Comparison of ENCODE assay signal across 9 mouse cellular contexts in the genomic region with DNA sequence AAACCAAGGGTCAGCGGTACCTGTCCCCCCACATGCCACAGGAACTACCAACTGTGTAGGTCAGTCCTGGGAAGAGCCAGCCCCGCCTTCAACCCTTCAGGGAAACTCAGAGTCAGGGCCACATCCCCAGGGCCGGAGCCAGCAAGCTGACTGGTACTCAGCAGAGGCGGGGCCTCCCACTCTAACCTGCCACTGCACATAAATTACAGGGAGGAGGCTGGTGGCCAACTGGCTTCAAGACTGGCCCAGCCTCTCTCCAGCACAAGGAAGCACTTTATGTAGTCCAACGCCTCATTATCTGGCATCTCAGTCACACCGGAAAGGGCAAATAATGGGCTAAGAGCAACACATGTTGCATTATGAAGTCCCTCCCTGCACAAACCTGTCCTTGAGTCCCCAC. TPM values are rescaled to one million over a fixed set of nuclear protein-coding genes. Genes with fewer than 3 reads are reported as not detected.
A peak's percentile ranks its signal among the peaks of the same experiment; 100 is the strongest.
DNase-seq lines count a peak whose midpoint lies in the region; ATAC-seq and TF ChIP-seq lines count a peak whose summit lies in the region.
"Had no signal": no experiment of that assay in that cellular context is flagged by ENCODE, and none has a peak within 500 bp of the region (broad histone marks: within the 10 kb centered on the region; RNA-seq: fewer than 3 reads in every experiment).

No protein-coding gene starts in this region.

- TF ChIP-seq POLR2A in cerebellum, adult 2 months (IDR thresholded peaks at IDR 0.05; ENCODE audit: borderline replicate concordance, insufficient read depth, low read length): no peak

- no peaks in the 10 kb centered on the region for H3K36me3 ChIP-seq in forebrain, embryonic 13.5 days (ENCODE audit: poor library complexity, severe bottlenecking)
- no peaks in the 10 kb centered on the region for H3K36me3 ChIP-seq in forebrain, embryonic 11.5 days (ENCODE audit: control insufficient read depth, insufficient read depth, low read length)
- H3K36me3 ChIP-seq: embryonic facial prominence, embryonic 13.5 days had no signal

- H3K9ac ChIP-seq in forebrain, embryonic 13.5 days: no peak overlapping the region
- no peak overlapping the region for H3K9ac ChIP-seq in forebrain, embryonic 11.5 days (ENCODE audit: low read length)
- H3K9ac ChIP-seq: embryonic facial prominence, embryonic 13.5 days had no signal

- no peaks in the 10 kb centered on the region for H3K9me3 ChIP-seq in forebrain, embryonic 13.5 days (replicated peaks)
- H3K9me3 ChIP-seq in forebrain, embryonic 11.5 days (ENCODE audit: control insufficient read depth, low read length): no peaks in the 10 kb centered on the region
- H3K9me3 ChIP-seq: embryonic facial prominence, embryonic 13.5 days had no signal

- H3K27ac ChIP-seq in forebrain, embryonic 13.5 days: no peak overlapping the region
- no peak overlapping the region for H3K27ac ChIP-seq in forebrain, embryonic 11.5 days (ENCODE audit: low read depth, low read length)
- H3K27ac ChIP-seq in cerebellum, adult 2 months (ENCODE audit: insufficient read depth, low read length): no peak overlapping the region
- H3K27ac ChIP-seq: embryonic facial prominence, embryonic 13.5 days had no signal

- no peaks in the 10 kb centered on the region for H3K27me3 ChIP-seq in forebrain, embryonic 13.5 days
- H3K27me3 ChIP-seq in forebrain, embryonic 11.5 days (ENCODE audit: control insufficient read depth, insufficient read depth, low read length): no peaks in the 10 kb centered on the region
- no peaks in the 10 kb centered on the region; the same call in 1 of the 2 replicates for H3K27me3 ChIP-seq in cerebellum, adult 2 months (ENCODE audit: control insufficient read depth, insufficient read depth, low read length)
- H3K27me3 ChIP-seq: embryonic facial prominence, embryonic 13.5 days had no signal

- H3K4me1 ChIP-seq in forebrain, embryonic 13.5 days: peaks cover 69% of the 10 kb centered on the region
- H3K4me1 ChIP-seq in forebrain, embryonic 11.5 days (replicated peaks; ENCODE audit: control insufficient read depth, insufficient read depth, low read length): peaks cover 37% of the 10 kb centered on the region
- H3K4me1 ChIP-seq in cerebellum, adult 2 months (ENCODE audit: control insufficient read depth, insufficient read depth, low read length): peaks cover 3% of the 10 kb centered on the region; the same call in 1 of the 2 replicates

- no peak overlapping the region for H3K4me3 ChIP-seq in forebrain, embryonic 13.5 days
- no peak overlapping the region for H3K4me3 ChIP-seq in forebrain, embryonic 11.5 days (ENCODE audit: low read depth, low read length)
- no peak overlapping the region for H3K4me3 ChIP-seq in cerebellum, adult 2 months (replicated peaks; ENCODE audit: insufficient read depth, low read depth, low read length)
- H3K4me3 ChIP-seq: embryonic facial prominence, embryonic 13.5 days had no signal

- 49% methylated on average over 6 of the region's 6 CpGs for WGBS in forebrain, embryonic 13.5 days
- 53% methylated on average over 6 of the region's 6 CpGs for WGBS in forebrain, embryonic 11.5 days
- 56% methylated on average over 6 of the region's 6 CpGs for WGBS in cerebellum, adult 2 months

- TF ChIP-seq CTCF in cerebellum, adult 2 months (IDR thresholded peaks at IDR 0.05; ENCODE audit: borderline replicate concordance, insufficient read depth, low read depth, low read length): no peak

- DNase-seq in forebrain, embryonic 11.5 days (ENCODE audit: low spot score): no peak
- peak; percentile 95 for DNase-seq in kidney, adult 11 months
- DNase-seq in right cerebral cortex, adult 2 months (ENCODE audit: low spot score in 2 of 2): no peak
- no peak for DNase-seq in cerebellum, adult 2 months
- DNase-seq in layer of hippocampus, adult 9-10 months (ENCODE audit: low spot score): no peak

- ATAC-seq in forebrain, embryonic 13.5 days: no peak
- ATAC-seq in forebrain, embryonic 11.5 days (replicated peaks; ENCODE audit: low FRiP score): no peak
- peak; percentile 42; the same call in 1 of the 2 replicates for ATAC-seq in common myeloid progenitor, adult 5-6 weeks (replicated peaks; ENCODE audit: low read depth, poor library complexity, severe bottlenecking)
- peak; percentile 17; the same call in 1 of the 2 replicates for ATAC-seq in megakaryocyte-erythroid progenitor cell, adult 5-6 weeks (replicated peaks; ENCODE audit: low FRiP score, low TSS enrichment, poor library complexity, severe bottlenecking)

- peak overlapping the region; percentile 10; the same call in 1 of the 2 replicates for H3K4me2 ChIP-seq in forebrain, embryonic 13.5 days
- H3K4me2 ChIP-seq in forebrain, embryonic 11.5 days (ENCODE audit: low read depth, low read length, severe bottlenecking): no peak overlapping the region
- H3K4me2 ChIP-seq: embryonic facial prominence, embryonic 13.5 days had no signal

RNA-seq across cellular contexts. Expression of gene Shb, which starts 22.1 kb away (rescaled TPM):
- 6.5 and 7.2 TPM in 2 replicates for polyA plus RNA-seq in forebrain, embryonic 13.5 days (2015; fragmentation: Nextera tagmentation; extraction: Ambion mirVana)
- polyA plus RNA-seq in forebrain, embryonic 11.5 days (2014; fragmentation: Nextera tagmentation; extraction: Ambion mirVana): 8.2 and 9.7 TPM in 2 replicates
- 0.64 and 3.8 TPM in 2 replicates for total RNA-seq in common myeloid progenitor, adult 5-6 weeks (2017)
- 3.3 and 7.8 TPM in 2 replicates for total RNA-seq in megakaryocyte-erythroid progenitor cell, adult 5-6 weeks (2014; fragmentation: Nextera tagmentation)
- 0.50 and 8.9 TPM in 2 replicates for total RNA-seq in megakaryocyte-erythroid progenitor cell, adult 5-6 weeks (2017)
- 7.1 and 8.3 TPM in 2 replicates for polyA plus RNA-seq in cerebellum, adult 2 months (2012; rRNA removed)

Comparison
In these comparisons a context has a peak if more than half of its experiments do, and no peak if none do; other contexts are left out.
1. ATAC-seq: peak in common myeloid progenitor, adult 5-6 weeks (single experiment) and megakaryocyte-erythroid progenitor cell, adult 5-6 weeks (single experiment); none in forebrain, embryonic 13.5 days (single experiment) and forebrain, embryonic 11.5 days (single experiment).